Mouse (Mus musculus) heart, adult 2 months (tissue): Measurements from ENCODE around the gene Zfp62.

Experiments
- CTCF ChIP-seq: fragments of 200-600 bp; IDR thresholded peaks from 2 replicates; pipeline ENCODE4 v1.8.1; 2022; ENCODE audit warnings: antibody characterized with exemption, mild to moderate bottlenecking, moderate library complexity
- POLR2A ChIP-seq: fragments of 200-500 bp; IDR thresholded peaks from 2 replicates; pipeline ENCODE4 v1.6.1; 2011; ENCODE audit warnings: mild to moderate bottlenecking, low read depth, low read length, control low read depth; ENCODE audit not compliant: insufficient read depth

DNA sequence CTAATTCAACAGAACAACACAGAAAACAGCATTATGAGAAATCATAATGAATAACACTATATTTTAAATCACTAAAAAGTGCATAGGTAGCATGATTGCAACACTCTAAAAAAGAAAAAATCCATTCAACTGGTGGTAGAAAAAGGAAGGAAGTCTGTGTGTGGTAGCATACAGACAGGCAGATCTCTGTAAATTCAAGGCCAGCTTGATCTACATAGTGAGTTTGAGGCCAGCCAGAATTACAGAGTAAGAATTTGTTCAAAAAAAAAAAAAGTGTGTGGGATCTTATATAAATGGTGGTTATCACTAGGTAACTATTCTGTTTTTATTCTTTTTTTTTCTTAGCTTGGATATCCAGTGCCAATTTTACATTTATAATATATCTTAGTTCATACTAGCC is 1.9 kb upstream of the Zfp62 start:
- TF ChIP-seq POLR2A (no peak), CTCF (no peak)
